Mouse (Mus musculus): Measurements from ENCODE around the gene Gpx2. TPM values are rescaled to one million over a fixed set of nuclear protein-coding genes. Genes with fewer than 3 reads are reported as not detected.
"Not testable (repeated sequence)": the region's sequence is repeated elsewhere in the genome, so short reads cannot be mapped to it uniquely, and the experiment has no call there.

Gene Gpx2
- polyA plus RNA-seq, 1 experiment from 2014 or later, result 0.12 TPM

DNA sequence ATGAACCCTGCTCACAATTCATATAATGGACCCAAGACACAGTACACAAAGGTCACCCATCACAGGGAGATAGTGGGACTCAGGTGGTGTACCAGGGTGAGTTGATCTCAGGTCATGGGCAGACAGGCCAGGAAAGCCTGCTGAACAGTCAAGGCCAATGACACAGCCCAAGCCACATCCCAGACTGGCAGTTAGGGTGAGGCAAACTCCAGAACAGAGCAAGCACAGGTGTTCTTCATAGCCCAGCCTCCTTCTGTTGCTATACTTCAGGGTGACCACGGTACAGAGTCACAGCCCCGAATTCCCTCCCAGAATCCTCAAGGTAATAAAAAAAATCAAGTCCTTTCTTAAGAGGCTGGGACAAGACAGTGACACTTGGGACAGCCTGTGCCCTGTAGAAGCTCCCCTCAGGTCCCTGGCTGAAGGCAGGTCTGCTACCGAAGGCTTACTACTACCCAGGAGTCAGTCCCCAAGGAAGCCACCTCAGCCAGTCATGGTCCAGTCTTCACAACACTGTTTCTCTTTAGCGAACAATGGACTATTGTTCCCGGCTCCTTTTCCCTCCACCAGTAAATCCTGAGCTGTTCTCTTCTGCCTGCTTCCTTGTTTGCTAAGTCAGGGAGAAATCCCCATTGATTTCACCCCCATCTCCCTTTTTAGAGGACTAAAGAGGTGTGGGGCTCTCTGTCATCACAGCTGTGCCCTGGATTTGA lies 2.8 kb upstream of the Gpx2 start:
- H3K9me3 ChIP-seq (replicated peaks), result no peaks in the 10 kb centered on the region
- no peak overlapping the region for H3K9ac ChIP-seq
- WGBS, result 52% methylated on average over 5 of the region's 5 CpGs
- no peaks in the 10 kb centered on the region for H3K27me3 ChIP-seq
- no peak overlapping the region for H3K4me3 ChIP-seq
- no peak for ATAC-seq
- no peak overlapping the region for H3K4me2 ChIP-seq
- no peaks in the 10 kb centered on the region for H3K36me3 ChIP-seq (ENCODE audit: poor library complexity, severe bottlenecking)
- H3K27ac ChIP-seq, result no peak overlapping the region
- H3K4me1 ChIP-seq, result no peaks in the 10 kb centered on the region

DNA sequence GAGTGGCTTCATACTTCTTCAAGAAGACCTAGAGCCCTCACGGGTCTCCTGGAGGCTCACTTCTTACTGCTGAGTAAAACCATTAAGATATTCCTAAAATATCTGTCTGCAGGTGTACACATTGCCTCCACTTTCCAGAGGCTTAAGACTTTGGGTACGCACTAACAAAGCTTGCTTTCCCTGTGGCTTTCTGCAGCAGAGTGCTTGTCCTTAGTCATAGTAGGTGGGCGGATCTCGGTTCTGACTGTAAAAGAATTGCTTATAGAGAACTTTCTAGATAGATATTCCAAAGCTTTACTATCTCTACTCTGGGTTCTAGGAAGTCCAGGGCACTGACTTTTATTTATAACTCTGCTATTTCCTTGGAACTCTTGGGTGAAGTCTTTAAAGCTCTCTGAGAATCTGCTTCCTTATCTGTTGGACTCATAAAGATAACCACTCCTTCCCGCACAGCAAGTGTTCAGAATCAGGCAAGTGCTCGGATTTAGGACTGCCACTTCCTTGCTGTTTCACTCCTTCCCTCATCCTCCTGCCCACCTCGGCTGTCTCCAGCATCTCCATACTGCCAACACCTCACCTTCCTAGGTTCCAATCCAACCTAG lies 1.7 kb upstream of the Gpx2 start:
- Histone ChIP-seq H3K36me3 (ENCODE audit: poor library complexity, severe bottlenecking) (no peaks in the 10 kb centered on the region), H3K27me3 (no peaks in the 10 kb centered on the region), H3K4me2 (no peak overlapping the region), H3K4me3 (no peak overlapping the region), H3K9me3 (replicated peaks) (no peaks in the 10 kb centered on the region), H3K4me1 (no peaks in the 10 kb centered on the region), H3K27ac (no peak overlapping the region), H3K9ac (no peak overlapping the region)
- ATAC-seq, result no peak
- 91% methylated on average over 7 of the region's 7 CpGs for WGBS

DNA sequence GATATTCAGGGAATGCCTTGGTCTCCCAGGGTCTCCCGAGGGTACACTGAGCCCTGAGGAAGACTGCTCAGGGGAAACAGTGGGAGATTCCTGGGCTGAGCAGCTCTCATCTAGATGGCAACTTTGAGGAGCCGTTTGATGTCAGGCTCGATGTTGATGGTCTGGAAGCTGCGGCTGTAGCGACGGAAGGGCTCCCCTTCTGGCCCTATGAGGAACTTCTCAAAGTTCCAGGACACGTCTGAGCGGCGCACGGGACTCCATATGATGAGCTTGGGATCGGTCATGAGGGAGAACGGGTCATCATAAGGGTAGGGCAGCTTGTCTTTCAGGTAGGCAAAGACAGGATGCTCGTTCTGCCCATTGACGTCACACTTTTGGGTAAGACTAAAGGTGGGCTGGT lies 2.8 kb downstream of the Gpx2 start:
- not testable (repeated sequence) for H3K27me3 ChIP-seq; H3K4me3 ChIP-seq; H3K4me2 ChIP-seq; H3K27ac ChIP-seq; ATAC-seq; H3K36me3 ChIP-seq (ENCODE audit: poor library complexity, severe bottlenecking); H3K9me3 ChIP-seq (replicated peaks); H3K9ac ChIP-seq; H3K4me1 ChIP-seq
- 48% methylated on average over 14 of the region's 14 CpGs for WGBS

DNA sequence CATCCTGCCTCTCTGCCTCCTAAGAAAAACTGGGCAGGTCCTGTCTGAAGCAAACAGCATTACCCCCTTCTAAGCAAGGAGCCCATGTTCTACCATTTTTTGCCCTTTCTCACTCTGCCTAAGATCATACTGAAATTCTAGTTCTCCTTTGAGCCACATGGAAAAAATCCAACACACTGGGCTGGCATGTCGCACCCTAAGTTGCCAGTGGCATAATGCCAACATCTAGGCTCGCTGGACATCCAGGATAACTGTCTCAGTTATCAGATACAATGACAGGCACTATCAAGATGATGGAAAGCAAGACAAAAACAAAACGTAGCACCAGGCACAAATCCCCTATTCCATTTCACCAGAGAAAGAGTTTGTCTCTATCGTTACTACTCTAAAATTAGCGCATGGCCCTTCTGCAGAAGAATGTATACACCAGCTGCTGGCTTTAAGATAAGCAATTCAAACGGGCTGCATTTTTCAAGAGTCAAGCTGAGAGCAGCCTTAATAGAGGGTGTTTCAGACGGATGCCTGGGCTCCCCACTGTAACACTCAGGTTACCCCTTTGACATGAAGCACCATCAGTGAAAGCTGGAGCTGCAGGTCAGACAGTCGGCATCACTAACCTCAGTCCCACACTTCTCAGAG lies 4.8 kb downstream of the Gpx2 start:
- H3K4me2 ChIP-seq, result no peak overlapping the region
- no peak for ATAC-seq
- H3K27me3 ChIP-seq, result no peaks in the 10 kb centered on the region
- no peaks in the 10 kb centered on the region for H3K36me3 ChIP-seq (ENCODE audit: poor library complexity, severe bottlenecking)
- WGBS, result 60% methylated on average over 8 of the region's 8 CpGs
- H3K9ac ChIP-seq, result no peak overlapping the region
- H3K4me1 ChIP-seq, result no peaks in the 10 kb centered on the region
- no peak overlapping the region for H3K4me3 ChIP-seq
- no peaks in the 10 kb centered on the region for H3K9me3 ChIP-seq (replicated peaks)
- H3K27ac ChIP-seq, result no peak overlapping the region

DNA sequence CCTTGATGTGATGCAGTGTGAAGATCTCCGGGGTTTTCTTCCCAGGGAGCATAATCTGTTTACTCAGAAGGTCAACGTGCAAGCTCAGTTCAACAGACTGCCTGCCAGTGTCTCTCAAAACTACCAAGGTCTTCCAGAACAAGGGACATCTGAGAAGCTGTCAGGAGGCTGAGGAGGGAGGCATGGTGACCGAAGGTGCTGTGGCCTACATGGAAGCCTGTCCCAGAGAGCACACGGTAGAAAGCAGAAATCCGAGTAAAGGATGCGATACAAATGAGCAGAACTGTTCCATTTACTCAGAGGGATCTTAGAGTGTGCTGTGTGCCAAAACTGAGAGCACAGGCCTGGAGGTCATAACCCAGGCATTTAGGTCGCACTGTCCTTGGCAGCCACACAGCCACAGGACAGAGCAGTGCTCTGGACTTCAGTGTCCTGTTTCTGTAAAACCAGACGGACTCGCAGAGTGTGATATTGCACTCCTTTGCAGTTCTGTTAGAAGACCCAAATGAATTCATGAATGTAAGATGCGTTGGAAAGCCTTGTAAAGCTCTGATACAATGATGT lies 11.2 kb downstream of the Gpx2 start:
- H3K27me3 ChIP-seq, result no peaks in the 10 kb centered on the region

DNA sequence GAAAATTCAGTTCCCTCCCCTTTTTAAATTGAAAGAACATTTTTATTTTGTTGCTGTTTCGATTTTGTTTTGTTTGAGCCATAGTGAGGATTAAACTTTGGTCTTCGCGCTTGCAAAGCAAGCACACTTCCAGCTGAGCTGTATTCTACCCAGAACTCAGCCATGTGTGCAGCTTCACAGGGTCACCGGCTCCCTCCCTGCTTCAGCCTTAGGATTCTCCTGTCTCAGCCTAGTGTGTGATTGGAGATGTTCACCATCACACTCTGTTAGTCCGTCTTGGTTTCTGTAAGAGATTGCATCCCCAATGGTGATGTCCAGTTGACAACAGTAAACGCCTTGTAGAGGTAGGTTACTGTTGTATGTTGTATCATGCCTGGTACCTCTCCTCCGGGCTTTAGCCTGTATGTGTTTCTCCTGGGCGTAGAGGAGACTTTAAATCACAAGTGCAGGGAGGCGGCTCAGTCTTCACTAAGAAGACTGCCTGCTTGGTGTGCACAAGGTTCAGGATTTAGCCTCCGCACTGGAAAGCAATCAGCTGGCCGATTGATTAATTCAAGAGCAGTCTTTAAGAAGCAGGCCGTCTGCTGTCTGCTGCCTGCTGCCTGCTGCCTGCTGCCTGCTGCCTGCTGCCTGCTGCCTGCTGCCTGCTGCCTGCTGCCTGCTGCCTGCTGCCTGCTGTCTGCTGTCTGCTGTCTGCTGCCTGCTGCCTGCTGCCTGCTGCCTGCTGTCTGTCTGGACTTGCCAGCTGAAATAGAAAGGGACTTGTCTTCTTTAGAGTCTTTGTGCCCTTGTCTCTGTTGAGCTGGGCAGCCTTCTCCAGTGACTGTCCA lies 14.5 kb downstream of the Gpx2 start:
- H3K4me1 ChIP-seq, result 0 out of 2 replicates have a peak, but pooled peaks cover 3% of the 10 kb centered on the region
- H3K4me2 ChIP-seq, result no peak overlapping the region
- H3K27me3 ChIP-seq, result no peaks in the 10 kb centered on the region
- H3K9ac ChIP-seq, result no peak overlapping the region
- no peaks in the 10 kb centered on the region for H3K9me3 ChIP-seq (replicated peaks)
- peak overlapping the region; percentile 61 for H3K27ac ChIP-seq
- ATAC-seq, result peak; percentile 74; the same call in 1 of the 2 replicates
- 61% methylated on average over 12 of the region's 12 CpGs for WGBS
- H3K36me3 ChIP-seq (ENCODE audit: poor library complexity, severe bottlenecking), result peaks cover 8% of the 10 kb centered on the region; the same call in 1 of the 2 replicates
- no peak overlapping the region for H3K4me3 ChIP-seq

More for the DNA sequence above, 11.2 kb downstream of the Gpx2 start:
- Histone ChIP-seq H3K9ac (no peak overlapping the region), H3K4me1 (0 out of 2 replicates have a peak, but pooled peaks cover 3% of the 10 kb centered on the region), H3K9me3 (replicated peaks) (no peaks in the 10 kb centered on the region), H3K4me2 (no peak overlapping the region), H3K27ac (no peak overlapping the region), H3K36me3 (ENCODE audit: poor library complexity, severe bottlenecking) (no peaks in the 10 kb centered on the region), H3K4me3 (no peak overlapping the region)
- 72% methylated on average over 10 of the region's 10 CpGs for WGBS
- ATAC-seq, result no peak

DNA sequence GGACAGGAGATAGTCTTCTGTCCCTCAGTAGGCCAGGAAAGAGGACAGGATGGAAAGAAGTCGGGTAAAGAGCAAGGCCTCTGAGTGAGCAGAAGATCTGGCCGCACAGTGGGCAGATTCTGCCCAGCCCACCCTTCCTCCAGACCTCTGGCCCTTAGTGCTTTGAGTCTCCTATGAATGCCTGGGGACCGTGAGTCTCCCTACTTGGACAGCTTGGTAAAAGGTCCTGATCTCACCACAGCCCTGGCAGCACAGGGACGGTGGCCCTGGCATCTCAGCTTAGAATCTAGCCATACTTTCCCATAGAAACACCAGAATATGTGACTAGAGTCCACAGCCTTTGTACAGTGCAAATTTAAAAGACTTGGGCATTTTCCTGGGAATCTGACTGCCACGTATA lies 15.4 kb downstream of the Gpx2 start:
- no peak overlapping the region for H3K4me2 ChIP-seq
- H3K27ac ChIP-seq, result no peak overlapping the region
- no peak for ATAC-seq
- H3K27me3 ChIP-seq, result no peaks in the 10 kb centered on the region
- peaks cover 8% of the 10 kb centered on the region; the same call in 1 of the 2 replicates for H3K36me3 ChIP-seq (ENCODE audit: poor library complexity, severe bottlenecking)
- no peaks in the 10 kb centered on the region for H3K9me3 ChIP-seq (replicated peaks)
- H3K9ac ChIP-seq, result no peak overlapping the region
- 0 out of 2 replicates have a peak, but pooled peaks cover 3% of the 10 kb centered on the region for H3K4me1 ChIP-seq
- WGBS, result 85% methylated on average over 5 of the region's 5 CpGs
- no peak overlapping the region for H3K4me3 ChIP-seq

DNA sequence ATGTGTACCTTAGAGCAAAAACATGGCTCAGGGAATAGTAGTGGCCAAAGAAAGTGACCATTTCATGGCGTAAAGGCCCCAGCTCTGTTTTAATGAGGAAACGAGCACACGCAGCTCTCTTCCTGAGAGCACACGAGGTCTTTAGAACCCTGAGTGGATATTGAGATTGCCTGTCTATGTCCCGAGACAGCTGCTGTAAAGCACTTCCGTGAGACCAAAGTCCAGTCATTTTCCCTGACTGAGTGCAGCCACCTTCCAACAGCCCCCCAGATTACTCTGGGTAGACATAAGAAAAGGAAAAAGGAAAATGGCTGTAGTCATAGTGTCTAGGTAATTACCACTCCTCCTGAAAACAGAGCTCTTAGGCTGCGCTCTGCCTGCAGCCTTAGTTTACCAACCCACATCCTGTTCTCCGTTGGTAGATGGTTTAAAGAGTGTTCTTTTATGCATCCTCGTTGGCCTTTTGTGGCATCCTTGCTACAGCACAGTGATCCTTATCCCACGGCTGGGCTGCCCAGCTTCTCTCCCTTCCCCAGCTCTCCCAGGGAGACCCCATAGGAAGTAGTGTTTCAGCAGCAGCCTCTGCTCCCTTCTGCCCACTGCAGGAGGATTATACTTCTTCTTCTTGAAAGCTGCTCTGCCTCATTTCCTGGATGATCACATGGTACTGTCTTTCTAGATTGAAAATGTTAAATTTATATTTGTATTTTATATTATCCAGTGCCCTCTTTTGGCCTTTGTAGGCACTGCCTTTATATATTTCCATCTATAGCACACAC lies 16.9 kb downstream of the Gpx2 start:
- H3K36me3 ChIP-seq (ENCODE audit: poor library complexity, severe bottlenecking), result peaks cover 8% of the 10 kb centered on the region; the same call in 1 of the 2 replicates
- no peak overlapping the region for H3K9ac ChIP-seq
- no peak overlapping the region for H3K27ac ChIP-seq
- no peak for ATAC-seq
- no peaks in the 10 kb centered on the region for H3K4me1 ChIP-seq
- H3K4me3 ChIP-seq, result no peak overlapping the region
- H3K9me3 ChIP-seq (replicated peaks), result no peaks in the 10 kb centered on the region
- H3K4me2 ChIP-seq, result no peak overlapping the region
- WGBS, result 88% methylated on average over 10 of the region's 10 CpGs
- H3K27me3 ChIP-seq, result no peaks in the 10 kb centered on the region

DNA sequence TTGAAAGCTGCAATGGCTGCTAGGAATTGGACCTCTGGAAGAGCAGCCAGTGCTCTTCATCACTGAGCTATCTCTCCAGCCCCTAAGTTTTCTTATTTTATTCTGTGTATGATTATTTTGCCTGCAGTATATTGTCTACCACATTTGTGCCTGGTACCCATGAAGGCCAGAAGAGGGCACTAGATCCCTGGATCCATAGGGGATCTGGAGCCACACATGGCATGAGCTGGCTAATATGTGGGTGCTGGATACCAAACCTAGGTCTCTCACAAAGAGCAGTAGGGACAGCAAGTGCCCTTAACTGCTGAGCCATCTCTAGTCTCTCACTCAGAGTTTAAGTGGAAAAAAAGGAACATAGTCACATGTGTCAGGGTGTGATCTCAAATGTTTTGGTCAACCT lies 17.5 kb downstream of the Gpx2 start:
- H3K4me3 ChIP-seq, result no peak overlapping the region
- H3K9ac ChIP-seq, result no peak overlapping the region
- H3K27ac ChIP-seq, result no peak overlapping the region
- H3K9me3 ChIP-seq (replicated peaks), result no peaks in the 10 kb centered on the region
- H3K27me3 ChIP-seq, result no peaks in the 10 kb centered on the region
- no peak overlapping the region for H3K4me2 ChIP-seq
- H3K36me3 ChIP-seq (ENCODE audit: poor library complexity, severe bottlenecking), result peaks cover 8% of the 10 kb centered on the region; the same call in 1 of the 2 replicates
- H3K4me1 ChIP-seq, result no peaks in the 10 kb centered on the region
- ATAC-seq, result no peak

DNA sequence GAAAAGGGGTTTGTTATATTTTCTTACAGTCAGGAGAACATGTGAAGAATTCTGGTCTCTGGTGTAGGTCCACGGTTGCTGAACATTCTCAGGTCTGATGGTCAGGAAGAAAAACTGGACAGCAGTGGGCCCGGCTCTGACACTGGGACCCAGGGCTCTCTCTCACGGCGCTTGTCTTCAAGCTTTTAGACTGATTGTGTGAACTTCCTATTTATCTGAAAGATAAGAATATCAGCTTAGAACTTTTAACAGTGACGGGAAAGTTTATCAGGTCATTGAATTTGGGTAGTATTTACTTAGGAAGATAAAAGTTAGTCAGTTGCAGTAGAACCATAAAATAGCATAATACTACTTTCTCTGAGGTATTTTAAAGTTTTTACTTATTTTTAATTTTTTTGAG lies 18.5 kb downstream of the Gpx2 start:
- no peak for ATAC-seq
- Histone ChIP-seq H3K4me2 (no peak overlapping the region), H3K9ac (no peak overlapping the region), H3K4me3 (no peak overlapping the region), H3K9me3 (replicated peaks) (no peaks in the 10 kb centered on the region), H3K36me3 (ENCODE audit: poor library complexity, severe bottlenecking) (peaks cover 8% of the 10 kb centered on the region; the same call in 1 of the 2 replicates), H3K27ac (no peak overlapping the region), H3K27me3 (no peaks in the 10 kb centered on the region), H3K4me1 (no peaks in the 10 kb centered on the region)
- 95% methylated on average over 5 of the region's 5 CpGs for WGBS

DNA sequence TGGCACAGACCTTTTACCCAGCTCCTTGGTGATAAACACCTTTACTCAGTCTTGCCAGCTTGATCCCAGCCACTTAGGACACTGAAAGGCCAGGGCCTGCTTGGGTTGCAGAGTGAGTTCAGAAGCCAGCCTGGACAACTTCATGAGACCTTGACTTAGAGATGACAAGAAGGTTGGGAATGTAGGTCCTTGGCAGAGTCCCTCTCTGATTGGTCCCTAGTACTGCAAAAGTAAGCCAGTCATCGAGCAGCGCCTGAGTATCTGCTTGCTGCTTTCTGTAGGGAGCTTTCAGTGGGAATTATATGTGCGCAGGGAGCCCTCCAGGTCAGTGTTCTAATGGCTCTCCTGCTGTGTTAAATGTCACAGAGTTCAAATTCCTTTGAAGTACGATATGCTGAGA lies 20.2 kb downstream of the Gpx2 start:
- no peak overlapping the region for H3K4me2 ChIP-seq
- no peak overlapping the region for H3K27ac ChIP-seq
- no peaks in the 10 kb centered on the region for H3K4me1 ChIP-seq
- no peak for ATAC-seq
- no peak overlapping the region for H3K9ac ChIP-seq
- H3K9me3 ChIP-seq (replicated peaks), result no peaks in the 10 kb centered on the region
- 78% methylated on average over 4 of the region's 4 CpGs for WGBS
- no peak overlapping the region for H3K4me3 ChIP-seq
- peaks cover 8% of the 10 kb centered on the region; the same call in 1 of the 2 replicates for H3K36me3 ChIP-seq (ENCODE audit: poor library complexity, severe bottlenecking)
- no peaks in the 10 kb centered on the region for H3K27me3 ChIP-seq
